Mouse (Mus musculus): ENCODE data around the gene Acoxl. TPM values are rescaled to one million over a fixed set of nuclear protein-coding genes. Genes with fewer than 3 reads are reported as not detected.
A peak's percentile ranks its signal among the peaks of the same experiment; 100 is the strongest.

The Acoxl gene
- polyA plus RNA-seq, 1 experiment from 2014 or later, result 0.29 TPM

DNA sequence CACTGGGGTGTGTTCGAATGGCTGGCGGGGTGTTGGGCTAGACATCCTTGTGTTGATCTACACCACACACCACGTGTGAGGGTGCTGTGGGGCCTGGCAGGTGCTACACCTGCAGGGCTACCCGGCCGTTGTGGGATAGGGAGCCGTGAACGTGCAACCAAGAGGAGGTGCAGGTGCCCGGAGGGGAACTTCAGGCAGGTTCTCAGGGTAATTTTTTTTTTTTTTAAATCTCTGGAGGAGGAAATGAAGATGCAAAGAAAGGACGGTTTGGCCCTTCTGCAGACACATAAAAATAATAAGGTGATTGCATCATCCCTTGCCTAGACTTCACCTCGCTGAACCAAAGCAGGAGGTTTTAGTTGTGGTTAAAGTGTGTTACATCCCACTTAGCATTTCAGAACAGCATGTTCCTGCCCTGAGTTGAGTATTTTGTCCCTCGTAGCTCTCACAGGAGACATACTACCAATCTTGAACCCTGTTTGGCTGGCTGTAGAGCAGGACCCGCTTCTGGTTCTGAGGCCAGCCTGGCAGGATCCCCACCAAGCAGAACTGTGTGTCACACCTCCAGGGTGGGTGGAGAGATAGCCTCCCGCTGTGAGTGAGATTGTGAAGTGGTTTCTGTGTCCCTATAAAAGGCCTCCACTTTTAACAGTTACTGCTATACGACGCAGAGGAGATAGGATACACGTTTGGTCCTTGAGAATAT lies 314.3 kb downstream of the Acoxl start:
- Histone ChIP-seq H3K4me3 (ENCODE audit: low read depth, low read length) (no peak overlapping the region), H3K9ac (replicated peaks; ENCODE audit: low read depth, low read length) (no peak overlapping the region), H3K27me3 (ENCODE audit: control insufficient read depth, insufficient read depth, low read length) (no peaks in the 10 kb centered on the region), H3K4me1 (ENCODE audit: control insufficient read depth, insufficient read depth, low read length) (peaks cover 24% of the 10 kb centered on the region; the same call in 1 of the 2 replicates), H3K4me2 (ENCODE audit: low read depth, low read length) (no peak overlapping the region), H3K9me3 (ENCODE audit: control insufficient read depth, low read length) (no peaks in the 10 kb centered on the region), H3K36me3 (ENCODE audit: control insufficient read depth, insufficient read depth, low read length) (no peaks in the 10 kb centered on the region), H3K27ac (ENCODE audit: low read depth, low read length) (no peak overlapping the region; the same call in 1 of the 2 replicates)
- WGBS, result 80% methylated on average over 16 of the region's 16 CpGs
- ATAC-seq (ENCODE audit: low read depth), result no peak

DNA sequence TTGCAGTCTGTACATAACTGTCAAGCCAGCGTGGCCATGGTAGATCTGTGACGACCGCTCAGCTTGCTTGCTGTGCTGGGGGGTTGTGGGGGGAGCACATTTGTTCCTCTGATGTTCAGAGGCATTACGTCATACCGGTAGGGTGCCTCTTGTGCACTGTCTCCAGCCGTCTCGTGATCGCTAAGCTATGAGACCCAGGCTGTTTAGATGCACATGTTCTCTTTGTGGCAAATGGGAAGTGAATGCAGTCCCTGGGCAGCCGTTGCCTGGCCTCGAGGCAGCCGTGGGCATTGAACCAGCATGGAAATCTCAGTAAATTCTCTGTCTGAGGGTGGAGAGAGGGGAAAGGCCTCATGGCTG lies 314.9 kb downstream of the Acoxl start:
- ATAC-seq (ENCODE audit: low read depth), result peak; percentile 30; the same call in 1 of the 2 replicates
- H3K4me1 ChIP-seq (ENCODE audit: control insufficient read depth, insufficient read depth, low read length), result peaks cover 24% of the 10 kb centered on the region; the same call in 1 of the 2 replicates
- no peak overlapping the region for H3K9ac ChIP-seq (replicated peaks; ENCODE audit: low read depth, low read length)
- no peaks in the 10 kb centered on the region for H3K27me3 ChIP-seq (ENCODE audit: control insufficient read depth, insufficient read depth, low read length)
- no peaks in the 10 kb centered on the region for H3K36me3 ChIP-seq (ENCODE audit: control insufficient read depth, insufficient read depth, low read length)
- H3K4me3 ChIP-seq (ENCODE audit: low read depth, low read length), result no peak overlapping the region
- WGBS, result 34% methylated on average over 11 of the region's 11 CpGs
- H3K9me3 ChIP-seq (ENCODE audit: control insufficient read depth, low read length), result no peaks in the 10 kb centered on the region
- no peak overlapping the region; the same call in 1 of the 2 replicates for H3K27ac ChIP-seq (ENCODE audit: low read depth, low read length)
- H3K4me2 ChIP-seq (ENCODE audit: low read depth, low read length), result no peak overlapping the region

DNA sequence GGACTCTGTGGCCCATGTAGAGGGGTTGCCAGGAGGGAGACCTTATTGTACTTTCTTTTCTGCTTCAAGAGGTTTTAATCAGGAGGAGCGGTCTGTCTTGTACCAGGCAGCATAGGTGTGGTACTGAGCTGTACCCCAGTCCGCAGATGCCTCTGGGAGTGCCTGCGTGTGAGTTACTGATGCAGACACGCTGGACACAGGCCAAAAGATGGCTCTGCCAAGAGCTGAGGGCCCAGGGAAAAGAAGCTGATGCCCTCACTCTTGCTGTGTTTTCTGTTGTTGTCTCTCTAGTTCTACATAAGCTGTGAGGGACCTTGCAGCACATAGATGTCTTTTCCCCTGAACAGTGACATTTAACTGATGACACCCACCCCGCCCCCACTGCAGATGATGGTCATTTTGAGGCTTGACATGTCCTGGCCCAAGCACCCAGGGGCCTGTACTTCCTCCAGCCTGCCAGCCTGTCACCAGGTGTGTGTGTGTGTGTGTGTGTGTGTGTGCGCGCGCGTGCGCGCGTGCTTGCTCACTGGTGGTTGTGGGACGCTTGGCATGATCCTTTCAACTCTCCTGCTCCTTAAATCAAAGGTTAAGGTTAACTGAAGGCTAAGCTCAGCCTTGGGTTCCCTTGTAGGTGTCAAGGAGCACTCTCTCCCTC lies 316.9 kb downstream of the Acoxl start:
- ATAC-seq (ENCODE audit: low read depth), result 0 out of 2 replicates have a peak, but pooled peaks have one; percentile 29
- Histone ChIP-seq H3K4me2 (ENCODE audit: low read depth, low read length) (no peak overlapping the region), H3K27ac (ENCODE audit: low read depth, low read length) (no peak overlapping the region), H3K9me3 (ENCODE audit: control insufficient read depth, low read length) (no peaks in the 10 kb centered on the region), H3K36me3 (ENCODE audit: control insufficient read depth, insufficient read depth, low read length) (no peaks in the 10 kb centered on the region), H3K9ac (replicated peaks; ENCODE audit: low read depth, low read length) (no peak overlapping the region), H3K4me1 (ENCODE audit: control insufficient read depth, insufficient read depth, low read length) (peaks cover 31% of the 10 kb centered on the region; the same call in 1 of the 2 replicates), H3K4me3 (ENCODE audit: low read depth, low read length) (no peak overlapping the region), H3K27me3 (ENCODE audit: control insufficient read depth, insufficient read depth, low read length) (no peaks in the 10 kb centered on the region)
- 86% methylated on average over 13 of the region's 13 CpGs for WGBS

GRCm38 (mm10) chr2:128156067-128156462 lies 317.4 kb downstream of the Acoxl start:
- H3K4me1 ChIP-seq (ENCODE audit: control insufficient read depth, insufficient read depth, low read length), result peaks cover 31% of the 10 kb centered on the region; the same call in 1 of the 2 replicates
- no peak; the same call in 1 of the 2 replicates for ATAC-seq (ENCODE audit: low read depth)
- no peaks in the 10 kb centered on the region for H3K27me3 ChIP-seq (ENCODE audit: control insufficient read depth, insufficient read depth, low read length)
- no peak overlapping the region for H3K9ac ChIP-seq (replicated peaks; ENCODE audit: low read depth, low read length)
- H3K4me3 ChIP-seq (ENCODE audit: low read depth, low read length), result no peak overlapping the region
- WGBS, result 64% methylated on average over 5 of the region's 5 CpGs
- no peak overlapping the region for H3K4me2 ChIP-seq (ENCODE audit: low read depth, low read length)
- H3K9me3 ChIP-seq (ENCODE audit: control insufficient read depth, low read length), result no peaks in the 10 kb centered on the region
- 0 out of 2 replicates have a peak overlapping the region, but pooled peaks have one; percentile 24 for H3K27ac ChIP-seq (ENCODE audit: low read depth, low read length)
- no peaks in the 10 kb centered on the region for H3K36me3 ChIP-seq (ENCODE audit: control insufficient read depth, insufficient read depth, low read length)

- Histone ChIP-seq H3K4me2 (ENCODE audit: low read depth, low read length) (no peak overlapping the region), H3K27me3 (ENCODE audit: control insufficient read depth, insufficient read depth, low read length) (no peaks in the 10 kb centered on the region), H3K9me3 (ENCODE audit: control insufficient read depth, low read length) (no peaks in the 10 kb centered on the region), H3K36me3 (ENCODE audit: control insufficient read depth, insufficient read depth, low read length) (no peaks in the 10 kb centered on the region), H3K27ac (ENCODE audit: low read depth, low read length) (no peak overlapping the region), H3K4me1 (ENCODE audit: control insufficient read depth, insufficient read depth, low read length) (peaks cover 31% of the 10 kb centered on the region; the same call in 1 of the 2 replicates), H3K9ac (replicated peaks; ENCODE audit: low read depth, low read length) (no peak overlapping the region), H3K4me3 (ENCODE audit: low read depth, low read length) (no peak overlapping the region)
- 71% methylated on average over 12 of the region's 12 CpGs for WGBS
- ATAC-seq (ENCODE audit: low read depth), result no peak
These were observed 318.1 kb downstream of the Acoxl start for GRCm38 (mm10) chr2:128156557-128157412.

DNA sequence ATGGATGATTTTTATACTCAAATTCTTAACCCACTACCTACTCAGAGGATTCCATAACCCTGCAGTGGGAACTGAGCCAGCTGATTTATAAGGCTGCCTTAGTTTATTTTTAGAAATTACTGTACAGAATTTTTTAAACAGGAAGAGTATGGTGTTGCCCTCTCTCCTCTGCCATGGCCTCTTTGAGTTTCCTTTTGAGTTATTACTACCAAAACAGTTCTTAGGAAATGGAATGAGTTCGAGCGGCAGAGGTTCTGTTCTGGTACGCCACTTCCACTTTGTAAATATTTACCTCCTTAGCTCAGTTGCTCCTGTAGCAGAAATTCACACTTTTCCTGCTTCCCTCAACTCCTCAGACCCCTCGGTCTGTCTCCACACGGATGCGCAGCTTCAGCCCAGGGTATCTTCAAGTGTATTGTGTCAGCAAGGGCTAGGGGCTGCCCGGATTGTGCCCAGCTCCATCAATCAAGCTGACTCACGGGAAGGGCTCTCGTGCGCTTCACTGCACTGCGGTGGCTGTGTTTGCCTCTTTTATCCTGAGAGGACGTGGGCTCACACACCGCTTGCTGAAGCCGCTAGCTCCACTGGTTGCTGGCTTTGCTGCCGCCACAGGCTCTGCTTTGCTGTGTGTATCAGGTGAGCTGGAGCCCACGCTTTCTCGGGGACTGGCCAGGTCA lies 320.2 kb downstream of the Acoxl start:
- H3K27ac ChIP-seq (ENCODE audit: low read depth, low read length), result no peak overlapping the region
- 34% methylated on average over 17 of the region's 17 CpGs for WGBS
- peaks cover 23% of the 10 kb centered on the region; the same call in 1 of the 2 replicates for H3K4me1 ChIP-seq (ENCODE audit: control insufficient read depth, insufficient read depth, low read length)
- no peaks in the 10 kb centered on the region for H3K36me3 ChIP-seq (ENCODE audit: control insufficient read depth, insufficient read depth, low read length)
- no peak overlapping the region for H3K4me2 ChIP-seq (ENCODE audit: low read depth, low read length)
- no peak overlapping the region for H3K9ac ChIP-seq (replicated peaks; ENCODE audit: low read depth, low read length)
- H3K9me3 ChIP-seq (ENCODE audit: control insufficient read depth, low read length), result no peaks in the 10 kb centered on the region
- no peaks in the 10 kb centered on the region for H3K27me3 ChIP-seq (ENCODE audit: control insufficient read depth, insufficient read depth, low read length)
- no peak overlapping the region for H3K4me3 ChIP-seq (ENCODE audit: low read depth, low read length)
- no peak for ATAC-seq (ENCODE audit: low read depth)

DNA sequence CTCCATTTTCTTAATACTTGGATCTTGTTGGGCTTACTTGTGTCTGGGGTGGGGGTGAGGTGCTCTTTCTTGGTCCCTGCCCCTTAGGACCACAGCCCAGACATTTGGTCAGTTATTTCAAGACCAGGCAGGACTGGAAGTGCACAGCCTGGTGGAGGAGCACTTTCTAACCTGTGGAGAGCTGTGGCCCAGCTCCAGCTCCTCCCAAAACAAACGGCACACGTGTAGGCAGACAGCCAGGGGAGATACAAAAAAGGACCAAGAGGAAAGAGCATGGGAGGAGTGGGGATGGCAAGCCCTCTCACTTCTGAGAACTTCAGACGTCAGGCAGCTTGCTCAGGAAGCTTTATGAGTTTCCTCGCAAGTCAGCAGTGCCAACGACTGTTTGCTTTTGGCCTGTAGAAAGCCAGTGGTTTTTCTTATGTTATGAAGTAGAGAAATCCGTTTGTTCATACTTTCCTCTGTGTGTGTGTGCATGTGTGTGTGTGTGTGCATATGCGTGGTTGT lies 321.0 kb downstream of the Acoxl start:
- 70% methylated on average over 7 of the region's 7 CpGs for WGBS
- Histone ChIP-seq H3K4me1 (ENCODE audit: control insufficient read depth, insufficient read depth, low read length) (peaks cover 23% of the 10 kb centered on the region; the same call in 1 of the 2 replicates), H3K4me3 (ENCODE audit: low read depth, low read length) (no peak overlapping the region), H3K9ac (replicated peaks; ENCODE audit: low read depth, low read length) (no peak overlapping the region), H3K36me3 (ENCODE audit: control insufficient read depth, insufficient read depth, low read length) (no peaks in the 10 kb centered on the region), H3K9me3 (ENCODE audit: control insufficient read depth, low read length) (no peaks in the 10 kb centered on the region), H3K27ac (ENCODE audit: low read depth, low read length) (no peak overlapping the region), H3K4me2 (ENCODE audit: low read depth, low read length) (no peak overlapping the region), H3K27me3 (ENCODE audit: control insufficient read depth, insufficient read depth, low read length) (no peaks in the 10 kb centered on the region)
- no peak for ATAC-seq (ENCODE audit: low read depth)

- no peaks in the 10 kb centered on the region for H3K36me3 ChIP-seq (ENCODE audit: control insufficient read depth, insufficient read depth, low read length)
- no peak overlapping the region for H3K27ac ChIP-seq (ENCODE audit: low read depth, low read length)
- 70% methylated on average over 8 of the region's 8 CpGs for WGBS
- no peaks in the 10 kb centered on the region for H3K9me3 ChIP-seq (ENCODE audit: control insufficient read depth, low read length)
- no peaks in the 10 kb centered on the region for H3K27me3 ChIP-seq (ENCODE audit: control insufficient read depth, insufficient read depth, low read length)
- H3K4me2 ChIP-seq (ENCODE audit: low read depth, low read length), result no peak overlapping the region
- ATAC-seq (ENCODE audit: low read depth), result no peak
- no peak overlapping the region for H3K4me3 ChIP-seq (ENCODE audit: low read depth, low read length)
- peaks cover 11% of the 10 kb centered on the region; the same call in 1 of the 2 replicates for H3K4me1 ChIP-seq (ENCODE audit: control insufficient read depth, insufficient read depth, low read length)
- H3K9ac ChIP-seq (replicated peaks; ENCODE audit: low read depth, low read length), result no peak overlapping the region
These were observed 324.5 kb downstream of the Acoxl start for GRCm38 (mm10) chr2:128163177-128163576.
